Mouse (Mus musculus) hindbrain, embryonic 10.5 days (tissue): ENCODE measurements around the gene Srrm3. TPM values are rescaled to one million over a fixed set of nuclear protein-coding genes. Genes with fewer than 3 reads are reported as not detected.

Experiments used
- DNase-seq: peaks from one replicate; pipeline ENCODE4 v3.0.0-alpha.2; 2017; ENCODE audit warnings: low spot score
- H3K27ac ChIP-seq: fragments of 300-500 bp; sonication (generic); 2 replicates; pipeline ENCODE4 v1.5.1; 2016; ENCODE audit warnings: mild to moderate bottlenecking, moderate library complexity
- H3K27me3 ChIP-seq: fragments of 300-500 bp; sonication (generic); 2 replicates; pipeline ENCODE4 v1.6.1; 2016; ENCODE audit warnings: mild to moderate bottlenecking; ENCODE audit not compliant: poor library complexity, insufficient read depth, severe bottlenecking
- H3K36me3 ChIP-seq: fragments of 300-500 bp; sonication (generic); 2 replicates; pipeline ENCODE4 v1.6.1; 2016; ENCODE audit warnings: mild to moderate bottlenecking, moderate library complexity
- H3K4me1 ChIP-seq: fragments of 300-500 bp; sonication (generic); replicated peaks from 2 replicates; pipeline ENCODE4 v1.6.1; 2016; ENCODE audit warnings: mild to moderate bottlenecking
- H3K4me3 ChIP-seq: fragments of 300-500 bp; sonication (generic); 2 replicates; pipeline ENCODE4 v1.5.1; 2016; ENCODE audit warnings: mild to moderate bottlenecking, moderate library complexity
- H3K9me3 ChIP-seq: fragments of 300-500 bp; sonication (generic); 2 replicates; pipeline ENCODE4 v1.6.1; 2016; ENCODE audit warnings: mild to moderate bottlenecking, moderate library complexity
- WGBS: fragments of 180-500 bp; shearing (Covaris S2); methylation state at CpG from one replicate; pipeline ENCODE4 v1.1.7; 2016; 5-methylcytosine and 5-hydroxymethylcytosine counted together
- polyA plus RNA-seq: library from polyadenylated mRNA; unstranded; fragments of >200 nt; fragmentation: Nextera tagmentation; extraction: Ambion mirVana; gene quantifications from 2 replicates; pipeline ENCODE4 v1.2.1, GENCODE M21; 2016

The Srrm3 gene
- polyA plus RNA-seq, 1 experiment from 2014 or later = 38.5 TPM

GRCm38 (mm10) chr5:135834769-135835491 lies 28.2 kb downstream of the Srrm3 start:
- peak; percentile 92 for DNase-seq
- 1% methylated on average over 47 of the region's 47 CpGs for WGBS
- Histone ChIP-seq H3K27ac (peak overlapping the region; percentile 84), H3K27me3 (peaks cover 38% of the 10 kb centered on the region), H3K9me3 (no peaks in the 10 kb centered on the region), H3K36me3 (no peaks in the 10 kb centered on the region), H3K4me3 (peak overlapping the region; percentile 67), H3K4me1 (peaks cover 27% of the 10 kb centered on the region)

GRCm38 (mm10) chr5:135835492-135835858 lies 28.8 kb downstream of the Srrm3 start:
- H3K27me3 ChIP-seq = peaks cover 43% of the 10 kb centered on the region
- no peak overlapping the region for H3K27ac ChIP-seq
- DNase-seq = no peak
- peaks cover 27% of the 10 kb centered on the region for H3K4me1 ChIP-seq
- H3K36me3 ChIP-seq = no peaks in the 10 kb centered on the region
- H3K9me3 ChIP-seq = no peaks in the 10 kb centered on the region
- WGBS = 2% methylated on average over 12 of the region's 12 CpGs
- peak overlapping the region; percentile 67 for H3K4me3 ChIP-seq

- no peak for DNase-seq
- Histone ChIP-seq H3K36me3 (no peaks in the 10 kb centered on the region), H3K27me3 (peaks cover 45% of the 10 kb centered on the region), H3K27ac (no peak overlapping the region), H3K4me3 (peak overlapping the region; percentile 67), H3K4me1 (peaks cover 27% of the 10 kb centered on the region), H3K9me3 (no peaks in the 10 kb centered on the region)
- WGBS = 26% methylated on average over 12 of the region's 12 CpGs
Observed at GRCm38 (mm10) chr5:135835981-135836380, 29.3 kb downstream of the Srrm3 start.

GRCm38 (mm10) chr5:135841651-135842050 lies 35.0 kb downstream of the Srrm3 start:
- Histone ChIP-seq H3K27ac (no peak overlapping the region), H3K36me3 (no peaks in the 10 kb centered on the region), H3K4me3 (no peak overlapping the region), H3K4me1 (no peaks in the 10 kb centered on the region), H3K9me3 (no peaks in the 10 kb centered on the region), H3K27me3 (peaks cover 12% of the 10 kb centered on the region)
- WGBS = 84% methylated on average over 6 of the region's 6 CpGs
- DNase-seq = no peak

GRCm38 (mm10) chr5:135843418-135843817 lies 36.7 kb downstream of the Srrm3 start:
- no peaks in the 10 kb centered on the region for H3K4me1 ChIP-seq
- 24% methylated on average over 5 of the region's 5 CpGs for WGBS
- H3K27ac ChIP-seq = no peak overlapping the region
- DNase-seq = peak; percentile 38
- H3K36me3 ChIP-seq = no peaks in the 10 kb centered on the region
- peaks cover 4% of the 10 kb centered on the region; the same call in 1 of the 2 replicates for H3K9me3 ChIP-seq
- 0 out of 2 replicates have a peak, but pooled peaks cover 6% of the 10 kb centered on the region for H3K27me3 ChIP-seq
- H3K4me3 ChIP-seq = no peak overlapping the region

GRCm38 (mm10) chr5:135845676-135846320 lies 39.1 kb downstream of the Srrm3 start:
- WGBS = 86% methylated on average over 13 of the region's 13 CpGs
- DNase-seq = no peak
- Histone ChIP-seq H3K27me3 (peaks cover 19% of the 10 kb centered on the region), H3K4me3 (no peak overlapping the region), H3K27ac (no peak overlapping the region), H3K9me3 (peaks cover 4% of the 10 kb centered on the region; the same call in 1 of the 2 replicates), H3K36me3 (no peaks in the 10 kb centered on the region), H3K4me1 (peaks cover 15% of the 10 kb centered on the region)

GRCm38 (mm10) chr5:135847460-135847859 lies 40.8 kb downstream of the Srrm3 start:
- Histone ChIP-seq H3K36me3 (no peaks in the 10 kb centered on the region), H3K27ac (no peak overlapping the region), H3K9me3 (peaks cover 4% of the 10 kb centered on the region; the same call in 1 of the 2 replicates), H3K4me1 (peaks cover 31% of the 10 kb centered on the region), H3K4me3 (no peak overlapping the region), H3K27me3 (peaks cover 35% of the 10 kb centered on the region)
- WGBS = 74% methylated on average over 4 of the region's 4 CpGs
- no peak for DNase-seq

GRCm38 (mm10) chr5:135847881-135848280 lies 41.2 kb downstream of the Srrm3 start:
- Histone ChIP-seq H3K9me3 (peaks cover 4% of the 10 kb centered on the region; the same call in 1 of the 2 replicates), H3K27me3 (peaks cover 39% of the 10 kb centered on the region), H3K4me3 (no peak overlapping the region), H3K4me1 (peaks cover 35% of the 10 kb centered on the region), H3K27ac (no peak overlapping the region), H3K36me3 (no peaks in the 10 kb centered on the region)
- WGBS = 89% methylated on average over 3 of the region's 3 CpGs
- DNase-seq = no peak

GRCm38 (mm10) chr5:135851024-135851423 lies 44.3 kb downstream of the Srrm3 start:
- peak; percentile 88 for DNase-seq
- peaks cover 71% of the 10 kb centered on the region for H3K27me3 ChIP-seq
- no peaks in the 10 kb centered on the region for H3K36me3 ChIP-seq
- WGBS = under 1% methylated on average over 15 of the region's 15 CpGs
- H3K27ac ChIP-seq = peak overlapping the region; percentile 90
- peaks cover 4% of the 10 kb centered on the region; the same call in 1 of the 2 replicates for H3K9me3 ChIP-seq
- H3K4me1 ChIP-seq = peaks cover 39% of the 10 kb centered on the region
- H3K4me3 ChIP-seq = peak overlapping the region; percentile 50

- peaks cover 39% of the 10 kb centered on the region for H3K4me1 ChIP-seq
- H3K27me3 ChIP-seq = peaks cover 75% of the 10 kb centered on the region
- H3K27ac ChIP-seq = peak overlapping the region; percentile 90
- H3K4me3 ChIP-seq = peak overlapping the region; percentile 50
- peaks cover 4% of the 10 kb centered on the region; the same call in 1 of the 2 replicates for H3K9me3 ChIP-seq
- 3% methylated on average over 13 of the region's 14 CpGs for WGBS
- no peak for DNase-seq
- H3K36me3 ChIP-seq = no peaks in the 10 kb centered on the region
Observed at GRCm38 (mm10) chr5:135851481-135851880, 44.8 kb downstream of the Srrm3 start.

- H3K36me3 ChIP-seq = no peaks in the 10 kb centered on the region
- 4% methylated on average over 10 of the region's 10 CpGs for WGBS
- H3K27me3 ChIP-seq = peaks cover 85% of the 10 kb centered on the region
- peak; percentile 59 for DNase-seq
- peak overlapping the region; percentile 50 for H3K4me3 ChIP-seq
- peak overlapping the region; percentile 90 for H3K27ac ChIP-seq
- peaks cover 47% of the 10 kb centered on the region for H3K4me1 ChIP-seq
- peaks cover 2% of the 10 kb centered on the region; the same call in 1 of the 2 replicates for H3K9me3 ChIP-seq
Observed at GRCm38 (mm10) chr5:135852421-135852820, 45.7 kb downstream of the Srrm3 start.

GRCm38 (mm10) chr5:135853731-135854130 lies 47.0 kb downstream of the Srrm3 start:
- 67% methylated on average over 7 of the region's 7 CpGs for WGBS
- peaks cover 97% of the 10 kb centered on the region for H3K27me3 ChIP-seq
- no peak overlapping the region for H3K27ac ChIP-seq
- H3K36me3 ChIP-seq = no peaks in the 10 kb centered on the region
- H3K4me3 ChIP-seq = no peak overlapping the region
- no peaks in the 10 kb centered on the region for H3K9me3 ChIP-seq
- no peak for DNase-seq
- peaks cover 47% of the 10 kb centered on the region for H3K4me1 ChIP-seq

- WGBS = 0% methylated on average over 4 of the region's 4 CpGs
Observed at GRCm38 (mm10) chr5:135855156-135855555, 48.5 kb downstream of the Srrm3 start.

More at GRCm38 (mm10) chr5:135855156-135855555, 48.5 kb downstream of the Srrm3 start:
- no peak overlapping the region for H3K4me3 ChIP-seq
- peaks cover 98% of the 10 kb centered on the region for H3K27me3 ChIP-seq
- DNase-seq = peak; percentile 77
- no peak overlapping the region for H3K27ac ChIP-seq
- H3K9me3 ChIP-seq = no peaks in the 10 kb centered on the region
- no peaks in the 10 kb centered on the region for H3K36me3 ChIP-seq
- peaks cover 39% of the 10 kb centered on the region for H3K4me1 ChIP-seq
